Mouse (Mus musculus): Measurements from ENCODE around the gene Ptk7.
"Not testable (repeated sequence)": the region's sequence is repeated elsewhere in the genome, so short reads cannot be mapped to it uniquely, and the experiment has no call there.

DNA sequence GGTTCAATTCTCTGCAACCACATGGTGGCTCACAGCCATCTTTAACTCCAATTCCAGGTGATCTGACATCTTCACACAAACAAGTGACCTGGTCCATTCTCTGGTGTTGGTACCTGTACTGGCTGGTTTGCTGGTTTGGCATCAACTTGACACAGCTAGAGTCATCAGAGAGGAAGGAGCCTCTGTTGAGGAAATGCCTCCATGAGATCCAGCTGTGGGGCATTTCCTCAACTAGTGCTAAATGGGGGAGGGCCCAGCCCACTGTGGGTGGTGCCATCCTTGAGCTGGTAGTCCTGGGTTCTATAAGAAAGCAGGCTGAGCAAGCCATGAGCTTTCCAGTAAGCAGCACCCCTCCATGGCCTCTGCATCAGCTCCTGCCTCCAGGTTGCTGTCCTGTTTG, 72.0 kb downstream of the Ptk7 start:
- TF ChIP-seq CTCF (IDR thresholded peaks at IDR 0.05; ENCODE audit: borderline replicate concordance, control insufficient read depth, extremely low read depth, insufficient read depth, low read length, poor library complexity); POLR2A (IDR thresholded peaks at IDR 0.05; ENCODE audit: control insufficient read depth, extremely low read depth, insufficient read depth, low read length, poor library complexity): not testable (repeated sequence)
